Mouse (Mus musculus): ENCODE data around the gene Adgrg1. TPM values are rescaled to one million over a fixed set of nuclear protein-coding genes. Genes with fewer than 3 reads are reported as not detected.

The Adgrg1 gene
- polyA plus RNA-seq, 1 experiment from 2014 or later: 2.7 TPM

GRCm38 (mm10) chr8:94950046-94950445, 24.5 kb upstream of the Adgrg1 start:
- H3K36me3 ChIP-seq (ENCODE audit: control insufficient read depth, insufficient read depth, low read length): no peaks in the 10 kb centered on the region
- H3K4me1 ChIP-seq (ENCODE audit: control insufficient read depth in 2 of 2, insufficient read depth in 2 of 2, low read length in 2 of 2): peaks cover 13 to 17% of the 10 kb centered on the region in 2 experiments
- no peak overlapping the region for H3K9ac ChIP-seq (ENCODE audit: low read length)
- no peaks in the 10 kb centered on the region for H3K9me3 ChIP-seq (ENCODE audit: control insufficient read depth, low read length)
- no peak overlapping the region for H3K4me3 ChIP-seq (ENCODE audit: control insufficient read depth in 1 of 2, insufficient read depth in 1 of 2, low read depth in 1 of 2, low read length in 2 of 2)
- WGBS: 16% methylated on average over 4 of the region's 4 CpGs
- 0 out of 2 replicates have a peak, but pooled peaks cover 4% of the 10 kb centered on the region for H3K27me3 ChIP-seq (ENCODE audit: control insufficient read depth, insufficient read depth, low read length)
- no peak overlapping the region for H3K27ac ChIP-seq (replicated peaks in 1 of 2; ENCODE audit: control insufficient read depth in 1 of 2, insufficient read depth in 1 of 2, low read depth in 2 of 2, low read length in 2 of 2)
- no peak for ATAC-seq (ENCODE audit: insufficient number of reproducible peaks, insufficient read depth, low FRiP score, low read depth)
- no peak overlapping the region for H3K4me2 ChIP-seq (ENCODE audit: low read length)

GRCm38 (mm10) chr8:94950458-94950857, 24.1 kb upstream of the Adgrg1 start:
- no peak for ATAC-seq (ENCODE audit: insufficient number of reproducible peaks, insufficient read depth, low FRiP score, low read depth)
- H3K4me3 ChIP-seq (ENCODE audit: control insufficient read depth in 1 of 2, insufficient read depth in 1 of 2, low read depth in 1 of 2, low read length in 2 of 2): no peak overlapping the region
- 0 out of 2 replicates have a peak, but pooled peaks cover 4% of the 10 kb centered on the region for H3K27me3 ChIP-seq (ENCODE audit: control insufficient read depth, insufficient read depth, low read length)
- peaks cover 15 to 21% of the 10 kb centered on the region in 2 experiments for H3K4me1 ChIP-seq (ENCODE audit: control insufficient read depth in 2 of 2, insufficient read depth in 2 of 2, low read length in 2 of 2)
- H3K9ac ChIP-seq (ENCODE audit: low read length): no peak overlapping the region
- no peaks in the 10 kb centered on the region for H3K36me3 ChIP-seq (ENCODE audit: control insufficient read depth, insufficient read depth, low read length)
- 72% methylated on average over 5 of the region's 5 CpGs for WGBS
- H3K4me2 ChIP-seq (ENCODE audit: low read length): no peak overlapping the region
- H3K27ac ChIP-seq (replicated peaks in 1 of 2; ENCODE audit: control insufficient read depth in 1 of 2, insufficient read depth in 1 of 2, low read depth in 2 of 2, low read length in 2 of 2): no peak overlapping the region
- no peaks in the 10 kb centered on the region for H3K9me3 ChIP-seq (ENCODE audit: control insufficient read depth, low read length)

- Histone ChIP-seq H3K4me3 (ENCODE audit: control insufficient read depth in 1 of 2, insufficient read depth in 1 of 2, low read depth in 1 of 2, low read length in 2 of 2) (no peak overlapping the region), H3K27me3 (ENCODE audit: control insufficient read depth, insufficient read depth, low read length) (0 out of 2 replicates have a peak, but pooled peaks cover 1% of the 10 kb centered on the region), H3K4me1 (ENCODE audit: control insufficient read depth in 2 of 2, insufficient read depth in 2 of 2, low read length in 2 of 2) (peaks cover 18 to 27% of the 10 kb centered on the region in 2 experiments), H3K36me3 (ENCODE audit: control insufficient read depth, insufficient read depth, low read length) (no peaks in the 10 kb centered on the region), H3K9me3 (ENCODE audit: control insufficient read depth, low read length) (no peaks in the 10 kb centered on the region), H3K9ac (ENCODE audit: low read length) (no peak overlapping the region), H3K4me2 (ENCODE audit: low read length) (no peak overlapping the region), H3K27ac (replicated peaks in 1 of 2; ENCODE audit: control insufficient read depth in 1 of 2, insufficient read depth in 1 of 2, low read depth in 2 of 2, low read length in 2 of 2) (no peak overlapping the region)
- 63% methylated on average over 5 of the region's 5 CpGs for WGBS
- no peak for ATAC-seq (ENCODE audit: insufficient number of reproducible peaks, insufficient read depth, low FRiP score, low read depth)
These were observed 22.5 kb upstream of the Adgrg1 start for GRCm38 (mm10) chr8:94952086-94952485.

GRCm38 (mm10) chr8:94953624-94954367, 20.8 kb upstream of the Adgrg1 start:
- H3K4me2 ChIP-seq (ENCODE audit: low read length): no peak overlapping the region; the same call in 1 of the 2 replicates
- H3K4me1 ChIP-seq (ENCODE audit: control insufficient read depth in 2 of 2, insufficient read depth in 2 of 2, low read length in 2 of 2): peaks cover 18 to 27% of the 10 kb centered on the region in 2 experiments
- WGBS: 58% methylated on average over 7 of the region's 7 CpGs
- no peaks in the 10 kb centered on the region for H3K36me3 ChIP-seq (ENCODE audit: control insufficient read depth, insufficient read depth, low read length)
- H3K4me3 ChIP-seq (ENCODE audit: control insufficient read depth in 1 of 2, insufficient read depth in 1 of 2, low read depth in 1 of 2, low read length in 2 of 2): no peak overlapping the region
- no peaks in the 10 kb centered on the region for H3K9me3 ChIP-seq (ENCODE audit: control insufficient read depth, low read length)
- no peak for ATAC-seq (ENCODE audit: insufficient number of reproducible peaks, insufficient read depth, low FRiP score, low read depth)
- no peaks in the 10 kb centered on the region for H3K27me3 ChIP-seq (ENCODE audit: control insufficient read depth, insufficient read depth, low read length)
- 0 out of 2 replicates have a peak overlapping the region, but pooled peaks have one; percentile 27 for H3K9ac ChIP-seq (ENCODE audit: low read length)
- peak overlapping the region; percentile 72 to 78 for H3K27ac ChIP-seq (replicated peaks in 1 of 2; ENCODE audit: control insufficient read depth in 1 of 2, insufficient read depth in 1 of 2, low read depth in 2 of 2, low read length in 2 of 2)

GRCm38 (mm10) chr8:94954368-94954737, 20.2 kb upstream of the Adgrg1 start:
- peak overlapping the region; percentile 78 for H3K27ac ChIP-seq (replicated peaks in 1 of 2; ENCODE audit: control insufficient read depth in 1 of 2, insufficient read depth in 1 of 2, low read depth in 2 of 2, low read length in 2 of 2)
- H3K9ac ChIP-seq (ENCODE audit: low read length): no peak overlapping the region
- no peaks in the 10 kb centered on the region for H3K27me3 ChIP-seq (ENCODE audit: control insufficient read depth, insufficient read depth, low read length)
- no peaks in the 10 kb centered on the region for H3K36me3 ChIP-seq (ENCODE audit: control insufficient read depth, insufficient read depth, low read length)
- H3K4me2 ChIP-seq (ENCODE audit: low read length): peak overlapping the region; percentile 6; the same call in 1 of the 2 replicates
- WGBS: 38% methylated on average over 7 of the region's 7 CpGs
- peak; percentile 77 for ATAC-seq (ENCODE audit: insufficient number of reproducible peaks, insufficient read depth, low FRiP score, low read depth)
- no peaks in the 10 kb centered on the region for H3K9me3 ChIP-seq (ENCODE audit: control insufficient read depth, low read length)
- H3K4me1 ChIP-seq (ENCODE audit: control insufficient read depth in 2 of 2, insufficient read depth in 2 of 2, low read length in 2 of 2): peaks cover 18 to 27% of the 10 kb centered on the region in 2 experiments
- H3K4me3 ChIP-seq (ENCODE audit: control insufficient read depth in 1 of 2, insufficient read depth in 1 of 2, low read depth in 1 of 2, low read length in 2 of 2): no peak overlapping the region

- no peak for ATAC-seq (ENCODE audit: insufficient number of reproducible peaks, insufficient read depth, low FRiP score, low read depth)
- Histone ChIP-seq H3K36me3 (ENCODE audit: control insufficient read depth, insufficient read depth, low read length) (no peaks in the 10 kb centered on the region), H3K4me1 (ENCODE audit: control insufficient read depth in 2 of 2, insufficient read depth in 2 of 2, low read length in 2 of 2) (peaks cover 18 to 27% of the 10 kb centered on the region in 2 experiments), H3K4me3 (ENCODE audit: control insufficient read depth in 1 of 2, insufficient read depth in 1 of 2, low read depth in 1 of 2, low read length in 2 of 2) (no peak overlapping the region), H3K9ac (ENCODE audit: low read length) (no peak overlapping the region; the same call in 1 of the 2 replicates), H3K27me3 (ENCODE audit: control insufficient read depth, insufficient read depth, low read length) (no peaks in the 10 kb centered on the region), H3K4me2 (ENCODE audit: low read length) (0 out of 2 replicates have a peak overlapping the region, but pooled peaks have one; percentile 6), H3K27ac (replicated peaks in 1 of 2; ENCODE audit: control insufficient read depth in 1 of 2, insufficient read depth in 1 of 2, low read depth in 2 of 2, low read length in 2 of 2) (peak overlapping the region; percentile 78), H3K9me3 (ENCODE audit: control insufficient read depth, low read length) (no peaks in the 10 kb centered on the region)
- 23% methylated on average over 9 of the region's 9 CpGs for WGBS
These were observed 19.4 kb upstream of the Adgrg1 start for GRCm38 (mm10) chr8:94954921-94955758.

GRCm38 (mm10) chr8:94956078-94956574, 18.4 kb upstream of the Adgrg1 start:
- no peak for ATAC-seq (ENCODE audit: insufficient number of reproducible peaks, insufficient read depth, low FRiP score, low read depth)
- H3K4me2 ChIP-seq (ENCODE audit: low read length): no peak overlapping the region

More at GRCm38 (mm10) chr8:94956078-94956574, 18.4 kb upstream of the Adgrg1 start:
- no peak overlapping the region for H3K27ac ChIP-seq (replicated peaks in 1 of 2; ENCODE audit: control insufficient read depth in 1 of 2, insufficient read depth in 1 of 2, low read depth in 2 of 2, low read length in 2 of 2)
- WGBS: 65% methylated on average over 1 of the region's 1 CpGs
- H3K9ac ChIP-seq (ENCODE audit: low read length): no peak overlapping the region
- H3K4me3 ChIP-seq (ENCODE audit: control insufficient read depth in 1 of 2, insufficient read depth in 1 of 2, low read depth in 1 of 2, low read length in 2 of 2): no peak overlapping the region
- H3K4me1 ChIP-seq (ENCODE audit: control insufficient read depth in 2 of 2, insufficient read depth in 2 of 2, low read length in 2 of 2): peaks cover 18 to 27% of the 10 kb centered on the region in 2 experiments
- no peaks in the 10 kb centered on the region for H3K9me3 ChIP-seq (ENCODE audit: control insufficient read depth, low read length)
- no peaks in the 10 kb centered on the region for H3K27me3 ChIP-seq (ENCODE audit: control insufficient read depth, insufficient read depth, low read length)
- H3K36me3 ChIP-seq (ENCODE audit: control insufficient read depth, insufficient read depth, low read length): no peaks in the 10 kb centered on the region

All from heart, embryonic 14.5 days (tissue).